Mouse (Mus musculus): Measurements from ENCODE around the gene Large1. TPM values are rescaled to one million over a fixed set of nuclear protein-coding genes. Genes with fewer than 3 reads are reported as not detected.
"Not testable (repeated sequence)": the region's sequence is repeated elsewhere in the genome, so short reads cannot be mapped to it uniquely, and the experiment has no call there.

The Large1 gene
- polyA plus RNA-seq (2016; fragmentation: Nextera tagmentation; extraction: Ambion mirVana) = 2.1 and 2.5 TPM in 2 replicates

GRCm38 (mm10) chr8:73353108-73353793 is at the start of gene Large1:
TSS of gene Large1 (minus strand) at chr8:73353540.
- peak within 1 kb of the TSS; percentile 67 for H3K4me3 ChIP-seq
- H3K9me3 ChIP-seq (replicated peaks) = no peaks in the 10 kb centered on the region
- H3K27ac ChIP-seq = peak within 1 kb of the TSS; percentile 69
- H3K36me3 ChIP-seq = no peaks in the 10 kb centered on the region
- H3K4me2 ChIP-seq = peak within 1 kb of the TSS; percentile 95
- peak; percentile 99 for ATAC-seq
- peaks cover 24% of the 10 kb centered on the region for H3K4me1 ChIP-seq
- WGBS (ENCODE audit: insufficient replicate concordance) = 4% methylated on average over 67 of the region's 84 CpGs
- peaks cover 48% of the 10 kb centered on the region for H3K27me3 ChIP-seq (replicated peaks)
- peak within 1 kb of the TSS; percentile 68 for H3K9ac ChIP-seq

- no peak overlapping the region for H3K27ac ChIP-seq
- H3K9me3 ChIP-seq (replicated peaks) = no peaks in the 10 kb centered on the region
- H3K27me3 ChIP-seq (replicated peaks) = no peaks in the 10 kb centered on the region
- no peaks in the 10 kb centered on the region for H3K36me3 ChIP-seq
- no peak overlapping the region for H3K9ac ChIP-seq
- H3K4me3 ChIP-seq = no peak overlapping the region
- no peaks in the 10 kb centered on the region for H3K4me1 ChIP-seq
- WGBS (ENCODE audit: insufficient replicate concordance) = 58% methylated on average over 1 of the region's 1 CpGs
- no peak for ATAC-seq
- H3K4me2 ChIP-seq = no peak overlapping the region
These were observed 47.0 kb upstream of the Large1 start for GRCm38 (mm10) chr8:73400343-73400742.

GRCm38 (mm10) chr8:73373001-73373400 is 19.7 kb upstream of the Large1 start:
- H3K9ac ChIP-seq; H3K27ac ChIP-seq; H3K4me1 ChIP-seq; H3K4me2 ChIP-seq; H3K9me3 ChIP-seq (replicated peaks); ATAC-seq; H3K27me3 ChIP-seq (replicated peaks); H3K4me3 ChIP-seq; H3K36me3 ChIP-seq: not testable (repeated sequence)
- WGBS (ENCODE audit: insufficient replicate concordance) = 64% methylated on average over 6 of the region's 6 CpGs

GRCm38 (mm10) chr8:73355979-73356378 is 2.6 kb upstream of the Large1 start:
- H3K4me2 ChIP-seq = no peak overlapping the region
- peaks cover 46% of the 10 kb centered on the region for H3K27me3 ChIP-seq (replicated peaks)
- H3K9ac ChIP-seq = no peak overlapping the region
- no peaks in the 10 kb centered on the region for H3K36me3 ChIP-seq
- no peak overlapping the region for H3K27ac ChIP-seq
- H3K9me3 ChIP-seq (replicated peaks) = no peaks in the 10 kb centered on the region
- WGBS (ENCODE audit: insufficient replicate concordance) = 16% methylated on average over 2 of the region's 2 CpGs
- no peak overlapping the region for H3K4me3 ChIP-seq
- peaks cover 24% of the 10 kb centered on the region for H3K4me1 ChIP-seq
- no peak for ATAC-seq

GRCm38 (mm10) chr8:73354201-73354881 is 1.0 kb upstream of the Large1 start:
- ATAC-seq = no peak
- WGBS (ENCODE audit: insufficient replicate concordance) = under 1% methylated on average over 25 of the region's 25 CpGs
- H3K27ac ChIP-seq = peak overlapping the region; percentile 40; the same call in 1 of the 2 replicates

GRCm38 (mm10) chr8:73353794-73354179 is 447 bp upstream of the Large1 start:
- no peaks in the 10 kb centered on the region for H3K36me3 ChIP-seq
- ATAC-seq = peak; percentile 23
- H3K4me2 ChIP-seq = peak overlapping the region; percentile 95
- H3K27ac ChIP-seq = peak overlapping the region; percentile 40; the same call in 1 of the 2 replicates
- no peaks in the 10 kb centered on the region for H3K9me3 ChIP-seq (replicated peaks)
- H3K4me3 ChIP-seq = peak overlapping the region; percentile 67
- peaks cover 48% of the 10 kb centered on the region for H3K27me3 ChIP-seq (replicated peaks)
- H3K4me1 ChIP-seq = peaks cover 24% of the 10 kb centered on the region
- H3K9ac ChIP-seq = peak overlapping the region; percentile 17; the same call in 1 of the 2 replicates
- 1% methylated on average over 16 of the region's 16 CpGs for WGBS (ENCODE audit: insufficient replicate concordance)

More at GRCm38 (mm10) chr8:73354201-73354881, 1.0 kb upstream of the Large1 start:
- peak overlapping the region; percentile 17; the same call in 1 of the 2 replicates for H3K9ac ChIP-seq
- H3K9me3 ChIP-seq (replicated peaks) = no peaks in the 10 kb centered on the region
- no peaks in the 10 kb centered on the region for H3K36me3 ChIP-seq
- peaks cover 48% of the 10 kb centered on the region for H3K27me3 ChIP-seq (replicated peaks)
- H3K4me2 ChIP-seq = peak overlapping the region; percentile 95
- peak overlapping the region; percentile 67 for H3K4me3 ChIP-seq
- H3K4me1 ChIP-seq = peaks cover 24% of the 10 kb centered on the region

- H3K4me1 ChIP-seq = peaks cover 24% of the 10 kb centered on the region
- H3K27ac ChIP-seq = peak overlapping the region; percentile 69
- peak overlapping the region; percentile 67 for H3K4me3 ChIP-seq
- H3K36me3 ChIP-seq = no peaks in the 10 kb centered on the region
- peak; percentile 0; the same call in 1 of the 2 replicates for ATAC-seq
- WGBS (ENCODE audit: insufficient replicate concordance) = 3% methylated on average over 48 of the region's 56 CpGs
- H3K9ac ChIP-seq = peak overlapping the region; percentile 68
- peaks cover 48% of the 10 kb centered on the region for H3K27me3 ChIP-seq (replicated peaks)
- H3K4me2 ChIP-seq = peak overlapping the region; percentile 95
- no peaks in the 10 kb centered on the region for H3K9me3 ChIP-seq (replicated peaks)
These were observed 836 bp downstream of the Large1 start for GRCm38 (mm10) chr8:73352301-73353107.

- H3K4me2 ChIP-seq = no peak overlapping the region
- H3K27me3 ChIP-seq (replicated peaks) = peaks cover 45% of the 10 kb centered on the region
- no peak for ATAC-seq
- no peak overlapping the region for H3K27ac ChIP-seq
- no peak overlapping the region for H3K9ac ChIP-seq
- WGBS (ENCODE audit: insufficient replicate concordance) = 26% methylated on average over 2 of the region's 2 CpGs
- no peak overlapping the region for H3K4me3 ChIP-seq
- no peaks in the 10 kb centered on the region for H3K36me3 ChIP-seq
- H3K9me3 ChIP-seq (replicated peaks) = no peaks in the 10 kb centered on the region
- H3K4me1 ChIP-seq = peaks cover 24% of the 10 kb centered on the region
These were observed 3.0 kb downstream of the Large1 start for GRCm38 (mm10) chr8:73350366-73350765.

GRCm38 (mm10) chr8:73342761-73343395 is 10.5 kb downstream of the Large1 start:
- Histone ChIP-seq H3K4me2 (no peak overlapping the region), H3K27me3 (replicated peaks) (no peaks in the 10 kb centered on the region), H3K4me1 (no peaks in the 10 kb centered on the region), H3K27ac (no peak overlapping the region), H3K36me3 (no peaks in the 10 kb centered on the region), H3K9ac (no peak overlapping the region), H3K9me3 (replicated peaks) (no peaks in the 10 kb centered on the region), H3K4me3 (no peak overlapping the region)
- ATAC-seq = no peak
- WGBS (ENCODE audit: insufficient replicate concordance) = 64% methylated on average over 3 of the region's 3 CpGs

- no peak overlapping the region for H3K9ac ChIP-seq
- ATAC-seq = no peak
- no peaks in the 10 kb centered on the region for H3K36me3 ChIP-seq
- H3K4me3 ChIP-seq = no peak overlapping the region
- no peaks in the 10 kb centered on the region for H3K9me3 ChIP-seq (replicated peaks)
- H3K27me3 ChIP-seq (replicated peaks) = no peaks in the 10 kb centered on the region
- no peak overlapping the region for H3K4me2 ChIP-seq
- WGBS (ENCODE audit: insufficient replicate concordance) = 31% methylated on average over 1 of the region's 1 CpGs
- H3K4me1 ChIP-seq = no peaks in the 10 kb centered on the region
- no peak overlapping the region for H3K27ac ChIP-seq
These were observed 16.5 kb downstream of the Large1 start for GRCm38 (mm10) chr8:73336845-73337244.

- Histone ChIP-seq H3K4me2 (no peak overlapping the region), H3K4me3 (no peak overlapping the region), H3K36me3 (no peaks in the 10 kb centered on the region), H3K9ac (no peak overlapping the region), H3K27me3 (replicated peaks) (no peaks in the 10 kb centered on the region), H3K4me1 (no peaks in the 10 kb centered on the region), H3K9me3 (replicated peaks) (no peaks in the 10 kb centered on the region), H3K27ac (no peak overlapping the region)
- no peak for ATAC-seq
- 70% methylated on average over 5 of the region's 5 CpGs for WGBS (ENCODE audit: insufficient replicate concordance)
These were observed 24.2 kb downstream of the Large1 start for GRCm38 (mm10) chr8:73329131-73329530.
